Mouse (Mus musculus): ENCODE data around the gene Gm20696. TPM values are rescaled to one million over a fixed set of nuclear protein-coding genes. Genes with fewer than 3 reads are reported as not detected.

The Gm20696 gene
- polyA plus RNA-seq, 1 experiment from 2014 or later = 3.2 TPM

DNA sequence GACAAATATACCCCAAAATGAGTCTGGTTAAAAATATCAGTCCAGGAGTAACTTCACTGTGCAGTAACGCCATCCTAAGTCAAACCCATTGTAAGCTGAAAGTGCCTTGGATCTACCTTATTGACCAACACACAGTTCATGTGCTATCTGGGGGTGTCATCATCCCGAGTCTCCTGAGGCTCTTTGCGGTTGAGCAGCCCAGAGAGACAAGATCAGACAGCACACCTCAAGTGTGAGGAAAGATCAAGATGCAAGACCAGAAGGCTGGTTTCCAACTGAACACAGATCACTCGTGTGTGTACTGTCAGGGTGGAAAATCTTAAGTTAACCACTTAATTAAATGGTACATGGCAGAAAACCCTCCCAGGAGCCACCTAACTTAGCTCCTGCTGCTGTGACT is 382.6 kb downstream of the Gm20696 start:
- H3K4me1 ChIP-seq = peaks cover 5% of the 10 kb centered on the region; the same call in 1 of the 2 replicates
- H3K4me2 ChIP-seq = no peak overlapping the region
- no peak overlapping the region for H3K4me3 ChIP-seq
- WGBS = 70% methylated on average over 4 of the region's 4 CpGs
- H3K36me3 ChIP-seq = no peaks in the 10 kb centered on the region
- H3K27me3 ChIP-seq = peaks cover 7% of the 10 kb centered on the region; the same call in 1 of the 2 replicates
- H3K9me3 ChIP-seq = no peaks in the 10 kb centered on the region
- H3K27ac ChIP-seq = no peak overlapping the region
- no peak overlapping the region for H3K9ac ChIP-seq
- no peak for ATAC-seq (ENCODE audit: insufficient number of reproducible peaks, insufficient read depth, low FRiP score, low TSS enrichment, low read depth)

DNA sequence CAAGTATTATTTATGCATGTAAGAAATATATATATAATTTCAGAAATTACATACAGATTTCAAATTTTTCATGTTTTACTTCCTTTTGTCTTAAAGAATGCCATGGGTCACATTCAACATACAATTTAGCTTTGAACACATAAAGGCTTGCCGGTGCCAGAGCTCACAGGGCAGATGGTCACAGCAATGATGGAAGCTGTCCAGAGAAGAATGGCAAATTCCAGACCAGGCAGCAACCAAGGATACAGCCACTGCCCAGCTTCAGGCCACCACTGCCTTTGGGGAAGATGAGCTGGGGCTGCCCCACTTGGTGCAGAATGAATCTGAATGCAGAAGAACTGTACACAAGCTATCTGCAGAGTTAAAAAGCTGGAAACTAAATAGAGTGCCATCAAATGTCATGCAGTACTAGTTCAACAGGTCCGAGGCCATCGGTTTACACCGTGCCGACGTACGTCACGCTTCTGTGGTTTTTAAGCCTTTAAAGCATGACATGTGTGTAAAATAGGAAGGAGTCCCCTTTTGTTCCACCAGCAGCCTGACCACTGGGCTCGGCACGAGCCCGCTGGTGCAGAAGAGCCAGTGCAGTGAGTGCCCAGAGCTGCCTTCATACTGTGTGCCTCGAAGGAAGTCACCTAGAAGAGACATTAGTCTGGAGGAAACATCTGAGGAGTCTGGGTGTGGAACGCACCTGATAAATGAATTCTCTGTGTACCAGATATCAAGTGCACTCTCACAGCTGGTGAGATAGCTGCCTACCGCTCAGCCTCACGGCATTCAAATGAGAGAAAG is 383.5 kb downstream of the Gm20696 start:
- H3K9ac ChIP-seq = no peak overlapping the region
- H3K27me3 ChIP-seq = peaks cover 7% of the 10 kb centered on the region; the same call in 1 of the 2 replicates
- H3K4me3 ChIP-seq = no peak overlapping the region
- no peak overlapping the region for H3K27ac ChIP-seq
- 65% methylated on average over 15 of the region's 15 CpGs for WGBS
- H3K36me3 ChIP-seq = no peaks in the 10 kb centered on the region
- H3K9me3 ChIP-seq = no peaks in the 10 kb centered on the region
- H3K4me1 ChIP-seq = peaks cover 5% of the 10 kb centered on the region; the same call in 1 of the 2 replicates
- no peak overlapping the region for H3K4me2 ChIP-seq
- no peak for ATAC-seq (ENCODE audit: insufficient number of reproducible peaks, insufficient read depth, low FRiP score, low TSS enrichment, low read depth)

DNA sequence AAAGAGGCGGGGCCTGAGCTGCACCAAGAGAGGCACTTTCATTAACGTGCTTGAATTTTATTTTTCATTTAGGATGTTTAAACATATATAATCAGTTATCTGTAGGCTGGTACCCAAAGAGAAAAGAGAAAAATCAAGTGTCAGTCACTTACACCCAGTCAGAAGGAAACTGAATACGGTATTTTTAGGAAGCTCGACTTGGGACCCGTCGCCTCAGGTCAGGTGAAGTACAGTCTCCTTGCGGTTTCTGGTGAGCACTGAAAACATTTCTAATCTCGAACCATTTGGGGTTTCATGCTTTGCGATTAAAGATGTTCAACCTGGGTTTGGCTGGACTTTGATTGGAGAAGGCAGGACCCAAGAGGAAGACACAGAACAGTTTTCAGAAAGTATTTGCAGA is 385.2 kb downstream of the Gm20696 start:
- Histone ChIP-seq H3K9ac (no peak overlapping the region), H3K4me3 (no peak overlapping the region), H3K4me2 (no peak overlapping the region), H3K27ac (no peak overlapping the region), H3K36me3 (no peaks in the 10 kb centered on the region), H3K4me1 (peaks cover 5% of the 10 kb centered on the region; the same call in 1 of the 2 replicates), H3K27me3 (peaks cover 7% of the 10 kb centered on the region; the same call in 1 of the 2 replicates), H3K9me3 (no peaks in the 10 kb centered on the region)
- no peak for ATAC-seq (ENCODE audit: insufficient number of reproducible peaks, insufficient read depth, low FRiP score, low TSS enrichment, low read depth)
- WGBS = 89% methylated on average over 9 of the region's 9 CpGs

DNA sequence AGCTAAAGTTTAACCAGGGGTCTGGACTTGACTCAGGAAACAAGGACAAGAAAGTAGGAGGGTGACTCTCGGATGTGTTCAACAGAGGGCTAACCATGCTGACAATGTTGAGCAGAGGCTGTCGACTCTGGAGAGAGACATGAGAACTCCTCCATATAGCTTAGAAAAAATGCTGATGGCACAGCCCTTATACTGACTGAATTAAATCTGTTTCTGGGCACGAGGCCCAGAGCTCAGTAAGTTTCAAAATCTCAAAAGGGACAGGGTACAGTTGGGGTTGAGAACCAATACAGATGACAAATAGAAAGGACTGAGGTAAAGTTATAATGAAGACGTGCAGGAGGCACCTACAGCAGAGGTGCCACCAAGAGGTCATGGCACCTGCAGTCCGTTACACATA is 386.0 kb downstream of the Gm20696 start:
- H3K27me3 ChIP-seq = peaks cover 7% of the 10 kb centered on the region; the same call in 1 of the 2 replicates
- no peak overlapping the region for H3K4me3 ChIP-seq
- ATAC-seq (ENCODE audit: insufficient number of reproducible peaks, insufficient read depth, low FRiP score, low TSS enrichment, low read depth) = no peak
- no peaks in the 10 kb centered on the region for H3K9me3 ChIP-seq
- no peak overlapping the region for H3K4me2 ChIP-seq
- no peaks in the 10 kb centered on the region for H3K36me3 ChIP-seq
- H3K4me1 ChIP-seq = peaks cover 5% of the 10 kb centered on the region; the same call in 1 of the 2 replicates
- 68% methylated on average over 5 of the region's 5 CpGs for WGBS
- no peak overlapping the region for H3K9ac ChIP-seq
- H3K27ac ChIP-seq = no peak overlapping the region

DNA sequence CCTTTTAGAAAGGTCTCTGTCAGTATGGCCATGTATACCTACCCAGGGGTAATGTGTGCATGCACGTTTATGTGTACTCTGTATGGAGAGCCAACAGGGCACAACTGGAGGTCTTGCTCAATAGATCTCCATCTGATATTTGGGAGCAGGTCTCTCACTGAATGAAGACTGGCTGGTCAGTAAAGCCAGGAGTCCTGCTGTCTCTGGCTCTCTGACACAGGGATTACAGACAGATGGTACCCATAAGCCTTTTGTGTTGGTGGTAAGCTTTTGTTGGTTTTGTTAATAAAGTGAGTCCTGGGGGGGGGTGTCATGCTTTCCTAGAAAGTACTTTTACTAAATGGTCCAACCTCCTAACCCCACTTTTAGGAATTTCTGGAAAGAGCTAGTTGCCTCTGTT is 389.3 kb downstream of the Gm20696 start:
- no peak overlapping the region for H3K4me2 ChIP-seq

GRCm38 (mm10) chr6:99276297-99276653 is 390.3 kb downstream of the Gm20696 start:
- Histone ChIP-seq H3K27ac (no peak overlapping the region), H3K4me1 (peaks cover 33% of the 10 kb centered on the region), H3K9me3 (no peaks in the 10 kb centered on the region), H3K9ac (no peak overlapping the region), H3K27me3 (0 out of 2 replicates have a peak, but pooled peaks cover 8% of the 10 kb centered on the region), H3K4me2 (no peak overlapping the region), H3K4me3 (no peak overlapping the region), H3K36me3 (no peaks in the 10 kb centered on the region)
- 81% methylated on average over 7 of the region's 7 CpGs for WGBS
- no peak for ATAC-seq (ENCODE audit: insufficient number of reproducible peaks, insufficient read depth, low FRiP score, low TSS enrichment, low read depth)

More for the DNA sequence above, 389.3 kb downstream of the Gm20696 start:
- H3K27ac ChIP-seq = no peak overlapping the region
- no peak for ATAC-seq (ENCODE audit: insufficient number of reproducible peaks, insufficient read depth, low FRiP score, low TSS enrichment, low read depth)
- 0 out of 2 replicates have a peak, but pooled peaks cover 5% of the 10 kb centered on the region for H3K27me3 ChIP-seq
- no peak overlapping the region for H3K9ac ChIP-seq
- H3K9me3 ChIP-seq = no peaks in the 10 kb centered on the region
- no peak overlapping the region for H3K4me3 ChIP-seq
- H3K36me3 ChIP-seq = no peaks in the 10 kb centered on the region
- 84% methylated on average over 1 of the region's 1 CpGs for WGBS
- peaks cover 23% of the 10 kb centered on the region for H3K4me1 ChIP-seq

- peaks cover 38% of the 10 kb centered on the region for H3K4me1 ChIP-seq
- WGBS = 49% methylated on average over 21 of the region's 21 CpGs
- H3K4me3 ChIP-seq = no peak overlapping the region
- H3K36me3 ChIP-seq = no peaks in the 10 kb centered on the region
- H3K9ac ChIP-seq = no peak overlapping the region
- no peak for ATAC-seq (ENCODE audit: insufficient number of reproducible peaks, insufficient read depth, low FRiP score, low TSS enrichment, low read depth)
- H3K27me3 ChIP-seq = 0 out of 2 replicates have a peak, but pooled peaks cover 8% of the 10 kb centered on the region
- H3K9me3 ChIP-seq = no peaks in the 10 kb centered on the region
- no peak overlapping the region for H3K27ac ChIP-seq
- H3K4me2 ChIP-seq = no peak overlapping the region
Measured at GRCm38 (mm10) chr6:99275381-99276296, 391.0 kb downstream of the Gm20696 start.

DNA sequence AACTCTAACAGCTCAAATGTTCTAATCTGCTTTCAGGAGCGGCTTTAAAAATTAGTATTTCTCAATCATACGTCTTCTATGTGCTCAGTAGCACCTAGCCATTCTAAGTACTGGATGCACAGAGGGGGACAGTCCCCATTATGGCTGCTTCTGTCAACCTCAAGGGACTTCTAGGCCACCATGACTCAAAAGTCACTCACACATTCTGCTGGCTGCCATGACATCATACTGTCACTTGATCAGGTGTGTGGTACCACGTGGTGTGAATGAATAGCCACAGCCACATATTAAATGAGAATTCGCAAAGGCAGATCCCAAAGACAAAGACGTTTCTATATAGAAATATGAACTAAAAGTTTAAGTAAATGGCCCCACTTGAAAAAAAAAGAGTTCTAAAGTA is 391.9 kb downstream of the Gm20696 start:
- Histone ChIP-seq H3K27ac (no peak overlapping the region), H3K4me1 (peaks cover 44% of the 10 kb centered on the region)
- ATAC-seq (ENCODE audit: insufficient number of reproducible peaks, insufficient read depth, low FRiP score, low TSS enrichment, low read depth) = no peak

GRCm38 (mm10) chr6:99274222-99274621 is 392.4 kb downstream of the Gm20696 start:
- ATAC-seq (ENCODE audit: insufficient number of reproducible peaks, insufficient read depth, low FRiP score, low TSS enrichment, low read depth) = no peak
- Histone ChIP-seq H3K27me3 (0 out of 2 replicates have a peak, but pooled peaks cover 8% of the 10 kb centered on the region), H3K36me3 (no peaks in the 10 kb centered on the region), H3K9me3 (no peaks in the 10 kb centered on the region), H3K4me2 (no peak overlapping the region), H3K4me1 (peaks cover 47% of the 10 kb centered on the region), H3K27ac (no peak overlapping the region), H3K4me3 (no peak overlapping the region), H3K9ac (no peak overlapping the region)
- 68% methylated on average over 6 of the region's 6 CpGs for WGBS

More for the DNA sequence above, 391.9 kb downstream of the Gm20696 start:
- Histone ChIP-seq H3K9me3 (no peaks in the 10 kb centered on the region), H3K27me3 (0 out of 2 replicates have a peak, but pooled peaks cover 8% of the 10 kb centered on the region), H3K36me3 (no peaks in the 10 kb centered on the region), H3K4me2 (no peak overlapping the region), H3K9ac (no peak overlapping the region), H3K4me3 (no peak overlapping the region)
- WGBS = 87% methylated on average over 5 of the region's 5 CpGs

DNA sequence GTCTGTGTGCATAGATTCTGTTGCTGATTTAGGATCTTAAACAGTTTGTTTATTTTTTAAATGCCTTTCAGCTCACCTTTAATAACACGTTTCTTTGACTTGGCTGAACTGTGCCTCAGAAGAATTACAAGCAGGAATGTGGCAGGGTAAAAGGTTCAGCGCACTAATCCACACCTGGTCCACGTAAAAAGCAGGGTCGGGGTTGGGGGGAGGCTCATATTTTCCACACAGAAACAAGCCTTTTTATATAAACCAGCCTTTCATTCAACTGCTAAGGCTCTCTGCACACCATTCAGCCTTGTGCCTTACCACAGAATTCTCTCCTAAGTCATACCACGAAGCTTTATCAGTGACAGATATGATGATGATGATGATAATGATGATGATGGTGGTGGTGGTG is 393.4 kb downstream of the Gm20696 start:
- no peaks in the 10 kb centered on the region for H3K9me3 ChIP-seq
- H3K4me1 ChIP-seq = peaks cover 58% of the 10 kb centered on the region
- 32% methylated on average over 5 of the region's 5 CpGs for WGBS
- 0 out of 2 replicates have a peak, but pooled peaks cover 8% of the 10 kb centered on the region for H3K27me3 ChIP-seq
- no peak for ATAC-seq (ENCODE audit: insufficient number of reproducible peaks, insufficient read depth, low FRiP score, low TSS enrichment, low read depth)
- no peak overlapping the region for H3K4me2 ChIP-seq
- no peak overlapping the region for H3K4me3 ChIP-seq
- H3K36me3 ChIP-seq = no peaks in the 10 kb centered on the region
- H3K27ac ChIP-seq = no peak overlapping the region
- H3K9ac ChIP-seq = no peak overlapping the region

- H3K27ac ChIP-seq = no peak overlapping the region
- ATAC-seq (ENCODE audit: insufficient number of reproducible peaks, insufficient read depth, low FRiP score, low TSS enrichment, low read depth) = no peak
- H3K27me3 ChIP-seq = 0 out of 2 replicates have a peak, but pooled peaks cover 8% of the 10 kb centered on the region
- H3K9me3 ChIP-seq = no peaks in the 10 kb centered on the region
- H3K4me1 ChIP-seq = peaks cover 60% of the 10 kb centered on the region
- H3K9ac ChIP-seq = no peak overlapping the region
- no peak overlapping the region for H3K4me3 ChIP-seq
- 81% methylated on average over 3 of the region's 3 CpGs for WGBS
- H3K36me3 ChIP-seq = no peaks in the 10 kb centered on the region
- no peak overlapping the region for H3K4me2 ChIP-seq
Measured at GRCm38 (mm10) chr6:99272174-99272573, 394.4 kb downstream of the Gm20696 start.

Data from embryonic facial prominence, embryonic 13.5 days (tissue).